Mouse (Mus musculus) retina, embryonic 14.5 days (tissue): ENCODE data around the gene Cdh13.
"Not testable (repeated sequence)": the region's sequence is repeated elsewhere in the genome, so short reads cannot be mapped to it uniquely, and the experiment has no call there.

Source experiments
- DNase-seq: peaks from one replicate; pipeline ENCODE4 v3.0.0-alpha.2; 2015; ENCODE audit warnings: low spot score

Cdh13 gene

GRCm38 (mm10) chr8:118685863-118686262 lies 402.3 kb downstream of the Cdh13 start:
- DNase-seq, result no peak

- DNase-seq, result no peak
Measured at GRCm38 (mm10) chr8:118689849-118690248, 406.3 kb downstream of the Cdh13 start.

DNA sequence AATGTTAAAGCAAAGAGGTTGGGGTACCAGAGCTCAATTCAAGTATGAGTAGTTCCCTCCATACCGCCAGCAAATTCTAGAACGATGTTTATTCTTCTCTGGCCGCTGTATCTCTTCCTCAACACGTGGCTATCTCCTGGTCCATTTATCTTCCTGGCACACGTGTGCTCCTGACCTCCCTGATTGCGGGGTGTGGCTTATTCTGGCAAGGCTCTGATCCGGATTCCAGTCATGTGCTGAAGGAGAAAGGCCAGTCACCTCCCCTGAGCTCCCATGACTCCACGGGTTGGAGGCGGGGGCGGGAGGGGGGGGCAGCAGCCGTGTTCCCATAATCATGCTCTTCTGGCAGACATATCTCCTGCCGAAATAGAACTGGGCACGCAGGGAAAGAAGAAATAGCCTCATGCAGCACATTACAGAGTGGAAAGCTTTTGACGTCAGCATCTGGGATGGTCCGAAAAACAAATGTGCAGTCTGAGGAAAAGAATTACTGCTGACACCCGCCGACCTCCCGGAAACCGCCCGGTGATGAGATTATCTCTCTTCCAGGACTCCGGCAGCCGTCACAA lies 417.9 kb downstream of the Cdh13 start:
- no peak for DNase-seq

DNA sequence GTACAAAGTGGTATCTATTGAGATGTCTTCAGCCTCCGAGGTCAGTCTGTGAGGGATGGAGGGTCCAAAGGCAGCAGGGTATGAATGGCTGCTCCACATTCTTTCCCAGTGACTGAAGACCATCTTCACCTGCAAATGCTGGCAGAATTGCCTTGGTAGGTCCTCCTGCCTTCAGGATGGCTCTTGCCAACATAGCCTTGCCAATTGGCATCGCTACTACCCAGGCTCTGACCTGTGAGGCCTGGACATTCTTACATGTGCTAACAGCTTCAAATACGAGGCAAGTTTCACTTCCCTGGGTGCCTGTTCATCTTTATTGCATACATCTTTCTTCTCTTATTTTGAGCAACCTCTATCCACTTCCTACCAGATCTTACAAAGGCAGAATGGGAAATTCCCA lies 425.8 kb downstream of the Cdh13 start:
- no peak for DNase-seq

DNA sequence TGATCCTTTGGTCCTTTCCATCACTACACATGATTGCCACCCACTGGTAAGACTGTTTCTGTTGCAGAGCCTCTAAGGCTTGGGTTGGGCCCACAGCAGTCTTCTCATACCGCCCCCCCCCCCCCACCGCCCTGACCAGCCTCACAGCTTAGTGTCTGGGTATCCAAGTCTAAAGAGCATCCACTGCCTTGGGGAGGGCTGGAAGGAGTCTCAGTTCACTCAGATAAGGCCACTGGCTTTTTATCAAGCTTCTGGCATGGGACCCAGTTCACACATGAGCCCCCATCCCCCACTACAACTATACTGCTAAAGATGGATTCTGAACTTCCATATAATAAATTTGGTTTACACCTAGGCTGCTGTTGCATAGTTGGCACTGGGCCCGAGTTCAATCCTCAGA lies 428.1 kb downstream of the Cdh13 start:
- no peak for DNase-seq

DNA sequence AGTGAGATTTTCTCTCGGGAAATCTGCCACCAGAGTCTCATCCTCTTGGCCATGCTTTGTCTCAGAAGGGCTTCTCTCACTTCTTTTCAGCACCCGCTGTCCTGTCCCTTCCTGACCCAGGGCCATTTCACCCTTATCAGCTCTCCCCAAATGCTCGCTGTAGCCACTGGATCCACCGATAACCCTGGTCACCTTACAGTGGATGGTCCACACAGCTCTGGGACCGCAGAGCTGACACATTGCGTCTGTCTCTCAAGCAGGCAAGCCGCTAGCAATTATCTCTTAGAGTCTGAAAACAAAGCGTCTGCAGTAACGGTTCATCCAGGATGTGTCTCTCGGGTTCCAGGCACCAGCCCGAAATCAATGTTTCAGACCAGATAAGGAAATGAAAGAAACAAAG lies 429.6 kb downstream of the Cdh13 start:
- peak; percentile 15 for DNase-seq

DNA sequence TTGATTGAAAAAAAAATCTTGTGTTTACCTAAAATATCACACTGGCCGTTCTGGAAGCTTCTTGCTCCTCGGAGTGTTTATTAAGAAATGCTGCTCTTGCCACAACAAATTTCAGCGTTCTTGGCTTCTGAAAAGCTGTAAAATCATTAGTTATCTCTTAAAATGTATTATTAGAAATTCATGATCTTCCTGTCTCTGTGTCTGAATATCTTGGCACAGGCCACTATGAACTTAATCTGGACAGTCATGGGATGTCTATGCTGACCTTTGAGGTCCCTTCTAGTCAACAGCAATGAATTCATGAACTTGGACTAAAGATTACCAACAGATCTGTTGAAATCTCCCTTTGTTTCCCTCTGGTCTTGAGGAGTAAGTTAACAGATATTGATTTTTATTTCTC lies 430.1 kb downstream of the Cdh13 start:
- no peak for DNase-seq

DNA sequence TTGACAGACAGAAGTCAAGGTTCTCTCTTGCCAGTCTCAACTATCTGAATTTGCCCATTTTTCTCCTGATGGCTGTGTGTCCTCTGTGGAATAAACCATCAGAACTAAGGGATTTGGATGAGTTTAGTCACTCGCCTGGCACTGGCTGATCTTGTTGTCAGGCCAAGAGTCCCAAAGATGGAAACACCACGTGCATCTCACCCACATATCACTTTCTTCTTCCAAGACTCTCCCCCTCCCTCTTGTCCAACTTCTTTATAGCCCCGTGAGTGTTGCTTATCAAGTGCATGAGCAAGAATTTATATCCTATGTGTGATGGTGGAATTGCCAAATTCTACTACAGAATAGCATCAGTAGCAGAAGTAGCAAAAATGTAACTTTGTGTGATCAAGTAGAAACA lies 439.4 kb downstream of the Cdh13 start:
- DNase-seq, result no peak

GRCm38 (mm10) chr8:118725651-118726050 lies 442.1 kb downstream of the Cdh13 start:
- DNase-seq, result no peak

DNA sequence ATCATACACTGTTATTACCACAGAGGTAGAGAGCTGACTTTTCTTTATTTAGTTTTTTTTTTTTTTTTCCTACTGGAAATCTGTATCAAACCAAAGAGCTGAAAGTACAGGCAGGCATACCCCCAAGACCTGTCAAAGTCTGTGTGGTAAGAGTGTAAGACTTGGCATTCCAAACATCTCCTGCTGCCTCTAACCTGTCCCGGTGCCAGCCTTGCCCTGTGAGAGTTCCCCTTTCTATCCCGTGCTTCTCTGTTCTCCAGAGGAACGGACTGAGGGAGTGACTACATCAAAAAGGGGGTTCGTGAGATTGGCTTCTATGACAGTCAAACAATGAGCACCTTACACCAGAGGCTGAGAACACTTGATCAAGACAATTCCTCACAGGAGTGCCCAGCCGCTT lies 458.2 kb downstream of the Cdh13 start:
- no peak for DNase-seq

- DNase-seq, result peak; percentile 51
Measured at GRCm38 (mm10) chr8:118744991-118745390, 461.5 kb downstream of the Cdh13 start.

DNA sequence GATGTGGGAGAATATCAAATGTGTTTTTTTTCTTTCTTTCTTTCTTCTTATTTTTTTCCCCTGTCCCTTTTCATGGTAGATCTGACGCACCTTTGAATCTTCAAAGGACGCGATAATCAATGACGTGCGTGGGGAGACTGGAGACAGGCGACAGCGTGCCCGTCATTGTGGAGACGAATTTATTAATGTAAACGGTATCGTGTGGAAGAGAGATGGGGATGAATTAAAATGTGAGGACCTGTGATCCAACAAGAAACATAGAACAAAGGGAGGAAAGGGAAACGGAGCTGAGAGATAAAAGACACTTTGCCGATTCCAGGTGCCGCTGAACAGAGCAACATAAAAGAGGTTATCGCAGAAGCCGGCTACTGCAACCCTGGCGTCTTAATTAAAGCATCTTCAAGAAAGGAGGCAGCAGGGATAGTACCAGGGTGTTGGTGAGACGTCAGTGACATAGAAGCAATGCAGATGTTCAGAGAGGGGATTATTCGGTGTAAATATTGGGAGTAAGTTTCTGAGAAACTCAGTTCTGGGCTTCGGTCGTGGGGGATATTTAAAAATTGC lies 464.6 kb downstream of the Cdh13 start:
- no peak for DNase-seq

DNA sequence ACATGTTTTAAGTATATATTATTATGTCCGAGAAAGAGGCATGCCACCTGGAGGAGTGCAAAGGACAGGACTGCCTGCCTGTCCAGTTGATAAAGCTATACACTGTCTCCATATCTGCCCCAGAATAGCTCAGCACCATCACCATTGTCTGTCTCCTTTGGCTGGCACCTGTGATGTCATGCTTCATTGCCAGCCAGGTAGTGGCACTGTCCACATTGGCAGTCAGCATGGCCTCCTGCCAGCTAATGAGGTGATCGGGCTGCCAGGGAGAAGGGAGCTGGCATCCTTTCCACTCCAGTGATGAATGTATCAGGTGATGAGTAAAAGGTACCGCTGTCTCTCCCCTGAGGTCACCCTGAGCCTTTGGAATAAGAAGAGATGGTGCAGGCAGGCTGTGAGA lies 465.7 kb downstream of the Cdh13 start:
- no peak for DNase-seq

- DNase-seq, result no peak
Measured at GRCm38 (mm10) chr8:118749786-118750185, 466.3 kb downstream of the Cdh13 start.

GRCm38 (mm10) chr8:118753710-118754109 lies 470.2 kb downstream of the Cdh13 start:
- no peak for DNase-seq

GRCm38 (mm10) chr8:118754119-118754518 lies 470.6 kb downstream of the Cdh13 start:
- no peak for DNase-seq

DNA sequence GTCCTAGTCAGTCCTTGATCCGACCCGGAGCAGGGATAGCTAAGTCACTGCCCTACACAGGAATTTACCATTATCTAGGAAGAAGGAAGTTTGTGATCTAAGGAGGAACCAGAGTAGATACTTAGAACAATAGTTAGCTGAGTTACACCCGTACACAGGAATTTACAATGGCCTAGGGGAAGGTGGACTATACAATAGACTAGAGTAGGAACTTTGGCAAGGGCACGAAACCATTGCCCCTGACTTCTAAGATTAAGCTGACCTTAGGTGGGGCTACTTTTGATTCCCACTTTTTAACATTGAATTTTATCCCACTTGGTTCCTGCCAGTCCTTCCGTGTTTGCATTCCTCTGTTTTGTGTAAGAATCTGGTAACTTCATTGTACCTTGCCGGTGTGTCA lies 494.0 kb downstream of the Cdh13 start:
- DNase-seq, result not testable (repeated sequence)

GRCm38 (mm10) chr8:118778374-118778773 lies 494.8 kb downstream of the Cdh13 start:
- no peak for DNase-seq

GRCm38 (mm10) chr8:118785646-118786045 lies 502.1 kb downstream of the Cdh13 start:
- DNase-seq, result no peak

DNA sequence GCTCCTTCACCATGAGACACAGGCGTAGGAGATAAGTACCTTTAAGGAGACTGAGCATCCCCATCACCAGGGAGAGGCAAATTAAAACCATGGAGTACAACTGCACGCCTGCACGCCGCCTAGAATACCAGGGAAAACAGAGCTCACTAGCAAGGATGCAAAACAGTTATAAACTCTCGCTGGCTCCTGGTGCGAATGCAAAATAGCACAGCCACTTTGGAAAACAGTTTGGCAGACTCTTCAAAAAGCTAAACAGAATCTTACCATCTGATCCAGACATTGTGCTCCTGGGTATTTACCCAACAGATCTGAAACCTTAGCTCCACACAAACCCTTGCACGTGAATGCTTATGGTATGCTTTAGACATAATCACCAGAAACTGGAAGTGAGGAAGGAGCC lies 506.1 kb downstream of the Cdh13 start:
- DNase-seq, result no peak

DNA sequence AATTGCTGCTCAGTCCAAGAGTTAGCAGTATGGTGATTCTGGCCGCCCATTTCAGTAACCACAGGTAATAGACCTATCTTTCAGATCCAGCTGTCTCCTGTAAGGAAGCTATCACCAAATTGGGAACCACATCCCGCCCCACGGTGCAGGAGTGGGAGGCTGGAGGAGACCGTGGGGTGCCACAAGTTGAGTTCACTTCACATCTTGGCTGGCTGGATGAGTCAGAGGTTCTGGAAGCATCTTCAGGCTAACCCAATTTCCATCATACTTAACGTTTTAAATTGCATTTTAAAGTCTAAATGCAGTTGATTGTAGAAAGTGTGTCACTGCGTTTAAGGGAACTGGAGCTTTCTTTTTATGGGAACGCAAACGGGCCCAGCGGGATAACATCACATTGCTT lies 511.4 kb downstream of the Cdh13 start:
- no peak for DNase-seq

- no peak for DNase-seq
Measured at GRCm38 (mm10) chr8:118796491-118796890, 513.0 kb downstream of the Cdh13 start.

DNA sequence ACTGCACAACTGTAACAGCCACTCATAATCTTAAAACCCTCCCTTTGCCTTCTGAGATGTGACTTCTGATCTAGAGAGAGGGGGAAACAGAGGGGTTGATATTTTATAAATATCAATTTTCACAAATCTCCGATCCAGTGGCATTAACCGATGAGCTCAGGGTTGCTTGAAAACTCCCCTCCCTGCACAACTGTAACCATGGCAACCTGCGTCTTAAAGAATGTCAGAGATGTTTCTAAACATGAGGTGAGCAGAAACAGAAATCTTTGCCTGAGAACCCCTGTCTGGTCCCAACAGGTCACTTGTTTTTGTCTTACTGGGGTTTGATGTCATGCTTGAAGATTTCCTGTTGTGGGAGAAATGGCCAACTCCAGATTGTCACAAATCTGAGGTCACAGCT lies 513.6 kb downstream of the Cdh13 start:
- no peak for DNase-seq

GRCm38 (mm10) chr8:118803168-118803567 lies 519.6 kb downstream of the Cdh13 start:
- DNase-seq, result peak; percentile 12
